Mouse (Mus musculus): Measurements from ENCODE around the gene Gdpd2. TPM values are rescaled to one million over a fixed set of nuclear protein-coding genes. Genes with fewer than 3 reads are reported as not detected.

Gene Gdpd2
- polyA plus RNA-seq, 1 experiment from 2014 or later = 10.8 TPM

Other genes with a start within 250 kb of the Gdpd2 start
- gene Igbp1, start 235.6 kb upstream of the Gdpd2 start, polyA plus RNA-seq (2016; fragmentation: Nextera tagmentation; extraction: Ambion mirVana) = 40.4 and 40.9 TPM in 2 replicates
- not detected in 2 replicates for gene Dgat2l6, start 205.0 kb upstream of the Gdpd2 start, polyA plus RNA-seq (2016; fragmentation: Nextera tagmentation; extraction: Ambion mirVana)
- gene Awat1, start 157.6 kb upstream of the Gdpd2 start, polyA plus RNA-seq (2016; fragmentation: Nextera tagmentation; extraction: Ambion mirVana) = not detected in 2 replicates
- gene P2ry4, start 135.0 kb upstream of the Gdpd2 start, polyA plus RNA-seq (2016; fragmentation: Nextera tagmentation; extraction: Ambion mirVana) = not detected in 2 replicates
- gene Arr3, start 124.4 kb upstream of the Gdpd2 start, polyA plus RNA-seq (2016; fragmentation: Nextera tagmentation; extraction: Ambion mirVana) = not detected in 2 replicates
- 45.7 and 48.1 TPM in 2 replicates for gene Kif4, start 104.1 kb upstream of the Gdpd2 start, polyA plus RNA-seq (2016; fragmentation: Nextera tagmentation; extraction: Ambion mirVana)
- 143 and 153 TPM in 2 replicates for gene Pdzd11, start 103.3 kb upstream of the Gdpd2 start, polyA plus RNA-seq (2016; fragmentation: Nextera tagmentation; extraction: Ambion mirVana)
- gene Dlg3, start 37.8 kb downstream of the Gdpd2 start, polyA plus RNA-seq (2016; fragmentation: Nextera tagmentation; extraction: Ambion mirVana) = 13.8 and 14.9 TPM in 2 replicates

Measured in midbrain, embryonic 10.5 days (tissue).